Mouse (Mus musculus) Patski (cell line): ENCODE data around the gene Caml. TPM values are rescaled to one million over a fixed set of nuclear protein-coding genes. Genes with fewer than 3 reads are reported as not detected.
A peak's percentile ranks its signal among the peaks of the same experiment; 100 is the strongest.

Experiments
- ATAC-seq: fragments of 100-300 bp; one replicate; pipeline ENCODE4 v1.8.0; 2021
- CTCF ChIA-PET: fragments of 350-600 bp; sonication (Branson Sonifier 250); formaldehyde crosslinking; loops from one replicate; lab custom pipeline; 2022; ENCODE audit warnings: inconsistent platforms; lab: Charles Lee
- POLR2A ChIA-PET: fragments of 350-600 bp; sonication (Branson Sonifier 250); formaldehyde crosslinking; loops from one replicate; lab custom pipeline; 2022; ENCODE audit warnings: antibody characterized with exemption, inconsistent platforms; lab: Charles Lee
- DNase-seq: peaks from one replicate; pipeline ENCODE4 v3.0.0-alpha.2; 2011; ENCODE audit warnings: low read depth, low spot score
- H3K27me3 ChIP-seq: fragments of 371-371 bp; one replicate; pipeline ENCODE4 v1.5.1; 2021
- CTCF ChIP-seq: fragments of 100-300 bp; IDR thresholded peaks from one replicate; pipeline ENCODE4 v1.5.1; 2021
- in situ Hi-C: fragments of 300-500 bp; cut with MboI; formaldehyde crosslinking; loops from 3 replicates; pipeline ENCODE4 v1.11.1; 2018; ENCODE audit warnings: low pct_unique_long_range_greater_than_20kb, mixed read lengths
- polyA plus RNA-seq: library from polyadenylated mRNA; unstranded; gene quantifications from one replicate; pipeline ENCODE4 v1.2.3, GENCODE M21; 2021

The Caml gene
- polyA plus RNA-seq, 1 experiment from 2014 or later = 53.4 TPM

DNA sequence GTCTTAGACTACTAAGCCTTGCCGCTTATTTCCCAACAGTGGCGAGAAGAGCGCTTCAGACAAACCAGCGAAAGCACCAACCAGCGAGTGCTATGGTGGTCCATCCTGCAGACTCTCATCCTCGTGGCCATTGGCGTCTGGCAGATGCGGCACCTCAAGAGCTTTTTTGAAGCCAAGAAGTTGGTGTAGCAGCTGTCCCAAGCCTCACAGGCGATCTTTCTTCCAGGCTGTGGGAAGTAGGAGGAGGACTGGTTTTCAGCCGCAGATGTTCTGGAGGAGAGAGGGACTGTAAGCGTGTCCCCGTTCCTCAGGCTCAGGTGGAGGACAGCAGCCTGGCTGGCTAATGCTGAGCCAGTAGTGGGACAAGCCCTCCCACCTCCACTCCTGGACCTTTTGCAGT lies 26.0 kb upstream of the Caml start:
- DNase-seq (no peak), ATAC-seq (no peak)
- no peak for TF ChIP-seq CTCF
- H3K27me3 ChIP-seq = no peaks in the 10 kb centered on the region
- ChIA-PET POLR2A (no interaction called here), CTCF (no interaction called here)
- in situ Hi-C loops = no loop called here

DNA sequence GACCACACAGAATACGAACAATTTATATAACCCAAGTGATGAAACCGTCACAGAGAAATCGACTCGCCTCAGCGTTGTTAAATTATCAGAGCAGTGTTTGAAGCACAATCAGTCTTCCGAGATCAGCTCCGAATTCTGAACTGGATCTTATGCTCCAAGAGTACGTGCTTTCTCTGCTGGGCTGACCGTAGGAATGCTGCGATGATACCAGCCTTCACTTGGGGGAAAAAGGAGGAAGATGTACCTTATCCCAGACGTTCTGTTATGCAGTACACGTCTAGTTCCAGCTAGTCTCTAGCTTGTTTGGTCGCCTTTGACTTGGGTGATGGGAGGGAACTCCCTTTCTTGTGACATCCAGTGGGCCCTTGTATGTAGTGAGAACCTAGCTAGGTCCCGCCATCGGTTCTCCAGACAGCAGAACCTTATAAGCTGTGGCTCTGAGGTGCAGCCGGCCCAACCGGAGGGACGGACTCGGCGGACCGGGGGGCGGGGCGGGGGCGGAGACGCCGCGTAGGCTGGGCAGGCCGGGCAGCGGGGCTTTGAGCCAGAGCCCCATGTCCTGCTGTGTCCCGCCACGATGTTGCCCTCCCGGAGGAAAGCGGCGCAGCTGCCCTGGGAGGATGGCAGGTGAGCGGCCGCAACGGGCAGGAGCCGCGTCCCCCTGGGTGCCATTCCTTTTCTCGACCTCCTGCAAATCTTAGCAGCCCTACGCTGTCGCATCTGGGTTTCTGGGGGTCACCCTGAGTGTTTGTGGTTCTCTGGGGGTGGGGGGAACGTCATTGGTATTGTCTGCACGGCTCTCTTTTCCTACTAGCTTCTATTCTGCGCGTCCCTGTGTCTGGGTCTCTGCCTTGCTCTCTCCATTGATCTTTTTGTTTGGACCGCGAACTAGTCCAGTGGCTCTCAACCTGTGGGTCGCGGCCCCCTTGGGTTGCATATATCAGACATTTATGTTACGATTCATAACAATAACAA lies 23.0 kb upstream of the Caml start, which contains the start of gene B4galt7:
Gene B4galt7 (plus strand): TSS at position 331 of the 975 bp plus-strand sequence.
- POLR2A ChIA-PET = interaction anchor here (1.4 kb wide), 1 partner anchor 23 kb away, joined by 3 read pairs; no protein-coding TSS in a partner anchor
- H3K27me3 ChIP-seq = no peaks in the 10 kb centered on the region
- CTCF ChIA-PET = interaction anchor here (1.5 to 1.8 kb wide), 2 partner anchors 35 to 47 kb away, joined by 3 to 4 read pairs; partner anchors contain the start of gene Ddx46
- DNase-seq = no peak
- TF ChIP-seq CTCF = no peak
- in situ Hi-C loops = loop anchor here (5.0 kb wide), 1 partner anchor 37 kb away; the partner anchor contains the start of gene Ddx46
- peak; percentile 83 for ATAC-seq

DNA sequence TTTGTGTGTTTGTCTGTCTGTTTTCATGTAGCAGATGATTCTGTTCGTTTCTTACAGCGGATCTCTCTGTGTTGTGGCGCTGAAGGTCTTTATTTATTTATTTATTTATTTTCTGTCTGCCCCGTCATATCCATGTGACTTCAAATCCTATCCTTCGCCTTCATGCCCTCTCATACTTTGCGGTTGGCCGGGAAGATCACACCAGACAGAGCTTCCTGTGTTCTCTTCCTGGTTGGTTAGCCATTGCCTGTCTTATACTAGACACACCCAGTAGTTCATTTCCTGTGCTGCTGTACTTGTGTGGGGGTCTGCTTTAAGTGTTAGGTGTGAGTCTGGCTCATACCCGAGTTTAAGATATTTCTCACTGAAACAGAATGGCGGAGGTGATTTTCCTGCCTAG lies 22.1 kb upstream of the Caml start:
- no peak for TF ChIP-seq CTCF
- H3K27me3 ChIP-seq = no peaks in the 10 kb centered on the region
- ChIA-PET POLR2A (interaction anchor here (1.4 kb wide), 1 partner anchor 22 kb away, joined by 3 read pairs; no protein-coding TSS in a partner anchor), CTCF (interaction anchor here (1.2 to 1.8 kb wide), 4 partner anchors 12 to 126 kb away, joined by 3 to 6 read pairs (median 4); partner anchors contain the start of genes Ddx46 and Pcbd2)
- ATAC-seq (no peak), DNase-seq (no peak)
- in situ Hi-C loops = loop anchor here (5.0 kb wide), 1 partner anchor 37 kb away; the partner anchor contains the start of gene Ddx46

DNA sequence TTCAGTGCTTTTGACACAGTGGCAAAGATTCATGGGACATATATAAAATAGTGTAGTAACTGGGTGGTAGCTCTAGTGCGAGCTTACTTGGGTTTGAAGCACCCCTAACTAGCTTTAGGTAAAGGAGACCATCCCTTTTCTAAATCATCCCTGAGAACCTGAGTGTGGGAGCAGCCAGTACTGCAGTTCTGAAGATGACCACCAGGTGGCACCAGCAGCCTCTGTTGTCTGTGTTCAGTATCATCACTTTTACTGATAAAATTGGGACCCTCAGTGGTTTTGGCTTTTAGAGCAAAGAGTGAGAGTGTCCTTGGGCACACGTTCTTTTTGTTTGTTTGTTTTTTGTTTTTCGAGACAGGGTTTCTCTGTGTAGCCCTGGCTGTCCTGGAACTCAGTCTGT lies 21.2 kb upstream of the Caml start:
- ATAC-seq (no peak), DNase-seq (no peak)
- POLR2A ChIA-PET = interaction anchor here (1.4 kb wide), 1 partner anchor 21 kb away, joined by 3 read pairs; no protein-coding TSS in a partner anchor
- in situ Hi-C loops = loop anchor here (5.0 kb wide), 1 partner anchor 36 kb away; the partner anchor contains the start of gene Ddx46
- CTCF ChIA-PET = interaction anchor here (0.6 to 1.8 kb wide), 7 partner anchors 9 to 125 kb away, joined by 3 to 6 read pairs (median 4); partner anchors contain the start of gene Pcbd2
- no peaks in the 10 kb centered on the region for H3K27me3 ChIP-seq
- no peak for TF ChIP-seq CTCF

DNA sequence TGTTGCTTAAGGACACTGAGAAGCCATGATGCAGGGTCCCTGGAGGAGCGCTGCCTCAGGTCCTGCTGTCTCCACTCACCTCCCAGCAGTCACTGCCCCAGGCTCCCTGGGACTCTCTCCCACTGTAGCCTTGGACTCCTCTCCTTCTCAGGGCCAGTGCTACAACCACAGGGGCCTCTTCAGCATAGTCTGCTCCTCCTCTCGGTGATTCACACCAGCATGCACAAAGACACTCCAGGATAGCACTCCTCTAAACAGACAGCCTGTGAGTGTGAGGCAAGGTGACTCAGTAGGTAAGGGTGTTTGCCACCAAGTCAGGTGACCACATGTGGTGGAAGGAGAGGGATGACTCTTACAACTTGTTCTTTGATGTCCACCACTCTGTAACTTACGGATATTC lies 18.2 kb upstream of the Caml start:
- H3K27me3 ChIP-seq = no peaks in the 10 kb centered on the region
- CTCF ChIA-PET = no interaction called here
- no peak for TF ChIP-seq CTCF
- POLR2A ChIA-PET = no interaction called here
- in situ Hi-C loops = loop anchor here (5.0 kb wide), 1 partner anchor 33 kb away; the partner anchor contains the start of gene Ddx46
- no peak for ATAC-seq
- no peak for DNase-seq

DNA sequence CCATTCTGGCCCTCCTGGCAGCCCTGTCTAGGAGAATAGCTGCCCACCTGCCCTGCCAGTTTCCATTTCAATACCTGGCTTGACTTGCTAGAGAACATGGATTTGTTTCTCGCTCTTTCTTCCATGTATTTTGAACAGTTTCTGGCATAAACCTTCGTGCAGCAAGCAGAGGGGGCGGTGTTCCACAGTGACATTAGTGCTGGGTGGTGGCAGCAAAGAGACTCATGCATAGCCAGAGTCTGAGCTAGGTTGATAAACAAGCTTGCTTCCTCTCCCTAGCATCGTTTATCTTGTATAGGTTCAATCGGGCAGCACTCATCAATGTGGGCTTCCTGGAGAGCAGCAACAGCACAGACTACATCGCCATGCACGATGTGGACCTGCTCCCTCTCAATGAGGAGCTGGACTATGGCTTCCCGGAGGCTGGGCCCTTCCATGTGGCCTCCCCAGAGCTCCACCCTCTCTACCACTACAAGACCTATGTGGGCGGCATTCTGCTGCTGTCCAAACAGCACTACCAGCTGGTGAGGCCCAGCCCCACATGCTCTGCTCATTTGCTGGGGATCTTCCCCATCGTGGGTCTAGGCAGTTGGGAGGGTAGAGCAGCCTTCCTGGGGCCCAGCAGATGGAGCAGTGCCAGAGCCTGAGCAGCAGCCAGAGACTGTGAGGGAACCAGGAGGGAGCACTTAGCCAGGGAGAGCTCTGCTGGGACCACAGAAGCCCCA lies 15.7 kb upstream of the Caml start:
- TF ChIP-seq CTCF = no peak
- in situ Hi-C loops = no loop called here
- H3K27me3 ChIP-seq = no peaks in the 10 kb centered on the region
- ATAC-seq (no peak), DNase-seq (no peak)
- ChIA-PET CTCF (interaction anchor here (1.7 kb wide), 1 partner anchor 17 kb away, joined by 4 read pairs; no protein-coding TSS in a partner anchor), POLR2A (interaction anchor here (0.6 kb wide), 1 partner anchor 35 kb away, joined by 3 read pairs; no protein-coding TSS in a partner anchor)

DNA sequence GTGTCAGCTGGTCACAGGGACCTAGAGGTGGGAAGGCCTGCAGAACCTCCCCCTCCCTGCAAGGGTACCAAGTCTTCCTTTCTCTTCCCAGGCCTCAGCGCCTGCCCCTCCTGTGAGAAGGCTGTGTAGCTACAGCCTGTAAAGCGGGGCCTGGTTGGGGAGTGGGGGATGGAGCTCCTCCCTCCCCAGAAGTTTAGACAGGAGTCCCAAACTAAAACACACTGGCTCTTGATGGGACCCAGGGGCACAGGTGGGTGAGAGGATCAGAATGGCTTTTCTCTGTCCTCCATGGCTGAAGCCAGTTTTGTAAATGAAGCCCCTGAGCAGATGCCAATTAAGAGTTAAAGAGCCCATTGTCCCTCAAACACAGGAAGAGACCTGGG lies 15.2 kb upstream of the Caml start:
- no peaks in the 10 kb centered on the region for H3K27me3 ChIP-seq
- POLR2A ChIA-PET = interaction anchor here (0.6 kb wide), 1 partner anchor 36 kb away, joined by 3 read pairs; no protein-coding TSS in a partner anchor
- TF ChIP-seq CTCF = no peak
- in situ Hi-C loops = no loop called here
- DNase-seq = no peak
- no peak for ATAC-seq
- CTCF ChIA-PET = interaction anchor here (1.7 kb wide), 1 partner anchor 17 kb away, joined by 4 read pairs; no protein-coding TSS in a partner anchor

DNA sequence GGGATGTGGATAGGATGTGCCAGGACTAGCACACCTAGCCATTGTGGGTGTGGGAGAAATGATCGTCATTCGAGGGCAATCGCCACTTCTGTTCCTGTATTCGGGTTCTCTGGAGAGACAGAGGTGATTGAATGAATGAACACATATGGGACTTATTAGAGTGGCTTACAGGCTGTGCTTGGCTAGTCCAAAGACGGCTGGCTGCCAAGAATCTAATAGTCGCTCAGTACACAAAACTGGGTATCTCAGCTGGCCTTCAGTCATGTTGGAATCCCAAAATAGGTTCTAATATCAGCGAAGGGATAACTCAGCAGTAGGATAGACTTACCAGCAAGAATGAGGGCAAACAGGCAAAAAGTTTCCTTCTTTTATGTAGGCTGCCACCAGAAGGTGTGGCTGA lies 10.8 kb upstream of the Caml start:
- in situ Hi-C loops = no loop called here
- TF ChIP-seq CTCF = no peak
- DNase-seq = no peak
- ATAC-seq = no peak
- no peaks in the 10 kb centered on the region for H3K27me3 ChIP-seq
- CTCF ChIA-PET = interaction anchor here (2.1 kb wide), 1 partner anchor 11 kb away, joined by 6 read pairs; no protein-coding TSS in a partner anchor
- POLR2A ChIA-PET = no interaction called here

DNA sequence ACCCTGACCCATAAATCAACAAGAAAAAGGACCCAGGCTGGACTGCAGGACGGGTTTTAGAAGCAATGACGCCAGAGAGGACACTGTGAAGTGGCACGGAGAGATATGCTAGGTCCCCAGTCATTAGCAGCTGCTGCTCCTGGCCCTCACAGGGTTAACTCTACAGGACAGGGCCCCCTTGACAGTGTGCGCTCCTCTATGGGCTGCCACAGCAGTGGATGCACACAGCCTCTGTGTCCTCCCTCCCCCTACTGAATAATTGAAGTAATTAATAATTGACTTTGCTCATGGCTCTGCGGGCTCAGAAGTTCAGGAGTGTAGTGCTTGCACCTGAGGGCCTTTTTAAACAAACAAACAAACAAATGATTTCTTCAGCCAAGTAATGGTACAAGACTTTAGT lies 9.3 kb upstream of the Caml start:
- no peaks in the 10 kb centered on the region for H3K27me3 ChIP-seq
- ChIA-PET POLR2A (interaction anchor here (0.7 kb wide), 1 partner anchor 53 kb away, joined by 4 read pairs; no protein-coding TSS in a partner anchor), CTCF (interaction anchor here (2.1 kb wide), 1 partner anchor 12 kb away, joined by 6 read pairs; no protein-coding TSS in a partner anchor)
- DNase-seq (no peak), ATAC-seq (no peak)
- in situ Hi-C loops = no loop called here
- TF ChIP-seq CTCF = no peak

DNA sequence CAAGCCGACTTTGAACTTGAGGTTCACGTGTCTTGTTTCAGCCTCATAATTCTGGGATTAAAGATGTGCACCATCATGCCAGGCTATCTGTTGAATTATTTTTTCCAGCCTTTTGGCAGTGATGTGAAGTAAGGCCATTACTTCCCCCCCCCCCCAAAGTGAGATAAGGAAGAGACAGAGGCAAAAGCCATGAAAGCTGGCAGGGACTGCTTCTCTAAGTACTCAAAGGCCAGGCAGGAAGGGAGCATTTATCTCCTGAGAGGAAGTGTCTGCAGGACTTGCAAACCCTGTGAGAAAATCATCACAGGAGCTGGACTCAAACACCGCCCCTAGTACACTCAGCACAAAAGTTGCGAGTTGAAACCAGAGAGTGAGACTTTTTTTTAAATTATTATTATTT lies 3.5 kb upstream of the Caml start:
- in situ Hi-C loops = no loop called here
- ChIA-PET POLR2A (no interaction called here), CTCF (no interaction called here)

More for the DNA sequence above, 3.5 kb upstream of the Caml start:
- no peaks in the 10 kb centered on the region for H3K27me3 ChIP-seq
- TF ChIP-seq CTCF = no peak
- DNase-seq (no peak), ATAC-seq (no peak)
